Mouse (Mus musculus): ENCODE results near the gene Obscn.

DNA sequence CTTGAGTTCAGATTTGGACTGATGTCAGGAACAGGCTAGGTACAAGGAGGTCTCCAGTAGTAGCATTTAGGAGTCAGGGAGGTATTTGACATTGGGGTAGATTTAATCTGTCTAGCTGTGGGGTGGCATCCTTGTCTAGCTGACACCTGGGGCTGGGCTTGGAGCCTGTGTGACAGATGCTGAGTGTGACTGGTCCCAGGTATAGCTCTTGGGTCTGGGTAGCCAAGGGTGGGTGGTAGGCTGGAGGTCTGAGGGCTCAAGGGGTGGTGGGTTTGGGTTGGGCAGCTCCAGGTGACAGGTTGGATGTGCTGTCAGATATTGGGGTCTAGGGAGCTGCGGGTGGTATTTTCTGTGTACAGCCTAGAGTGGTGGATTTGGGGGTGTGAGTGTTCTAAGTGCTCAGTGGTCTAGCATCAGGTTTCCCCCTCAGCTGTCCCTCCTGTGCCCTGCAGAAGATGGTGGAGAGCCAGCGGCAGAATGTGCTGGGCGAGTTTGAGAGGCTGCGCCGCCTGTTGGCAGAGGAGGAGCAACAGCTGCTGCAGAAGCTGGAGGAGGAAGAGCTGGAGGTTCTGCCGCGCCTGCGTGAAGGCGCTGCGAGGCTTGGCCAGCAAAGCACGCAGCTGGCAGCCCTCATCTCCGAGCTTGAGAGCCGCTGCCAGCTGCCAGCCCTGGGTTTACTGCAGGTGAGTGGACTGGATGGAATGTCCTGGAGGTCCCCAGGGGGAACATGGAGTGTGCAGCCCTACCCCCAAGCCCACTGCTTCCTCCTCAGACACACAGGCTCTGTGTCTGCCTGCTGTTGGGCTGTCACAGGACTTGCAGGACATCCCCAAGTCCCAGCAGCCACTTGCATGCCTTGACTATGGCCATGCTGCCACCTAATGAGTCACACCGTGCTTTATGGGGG lies 154.4 kb downstream of the Obscn start:
- TF ChIP-seq EP300 (IDR thresholded peaks at IDR 0.05; ENCODE audit: insufficient read depth, low read depth, low read length) (peak; percentile 45; the same call in 1 of the 2 replicates), CTCF (IDR thresholded peaks at IDR 0.05) (peak; percentile 76), POLR2A (IDR thresholded peaks at IDR 0.05; ENCODE audit: insufficient read depth, low read depth, low read length) (0 out of 2 replicates have a peak, but pooled peaks have one; percentile 15)

All from heart, adult 2 months (tissue).